Mouse (Mus musculus): ENCODE data around the gene Tmem128.

DNA sequence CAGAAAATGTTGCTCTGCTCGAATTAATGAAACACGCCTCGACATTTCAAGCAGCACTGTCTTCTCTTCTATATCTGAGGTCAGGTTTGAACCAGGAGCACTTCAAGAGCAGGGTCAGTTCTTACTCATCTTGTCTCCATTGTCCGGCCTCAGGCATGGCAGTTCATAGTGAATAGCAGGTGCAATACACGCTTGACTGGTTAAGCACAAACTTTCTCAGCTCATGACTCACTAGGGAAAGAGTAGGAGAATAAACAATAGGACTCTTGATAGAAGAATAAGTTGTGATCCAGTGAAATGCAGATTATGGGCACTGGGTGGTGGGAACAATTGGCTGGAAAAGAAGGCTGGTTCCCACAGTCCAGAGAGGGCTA is 1.2 kb upstream of the Tmem128 start:
- TF ChIP-seq CTCF (IDR thresholded peaks at IDR 0.05; ENCODE audit: insufficient read depth, low read depth, low read length): no peak
- TF ChIP-seq POLR2A (IDR thresholded peaks at IDR 0.05; ENCODE audit: insufficient read depth, low read depth, low read length): no peak
